Mouse (Mus musculus) urinary bladder, adult 18-20 months (tissue): ENCODE results near the gene Bmp2k.

Experiments
- DNase-seq, 2 experiments: peaks; one replicate each; pipeline ENCODE4 v3.0.0; 2022; ENCODE audit warnings: low spot score in 2 of 2, mixed read lengths in 2 of 2

The Bmp2k gene

GRCm38 (mm10) chr5:97097631-97098041, 100.1 kb downstream of the Bmp2k start:
- no peak for DNase-seq

GRCm38 (mm10) chr5:97099954-97100353, 102.5 kb downstream of the Bmp2k start:
- DNase-seq = peak in 1 of 2 experiments; percentile 50

DNA sequence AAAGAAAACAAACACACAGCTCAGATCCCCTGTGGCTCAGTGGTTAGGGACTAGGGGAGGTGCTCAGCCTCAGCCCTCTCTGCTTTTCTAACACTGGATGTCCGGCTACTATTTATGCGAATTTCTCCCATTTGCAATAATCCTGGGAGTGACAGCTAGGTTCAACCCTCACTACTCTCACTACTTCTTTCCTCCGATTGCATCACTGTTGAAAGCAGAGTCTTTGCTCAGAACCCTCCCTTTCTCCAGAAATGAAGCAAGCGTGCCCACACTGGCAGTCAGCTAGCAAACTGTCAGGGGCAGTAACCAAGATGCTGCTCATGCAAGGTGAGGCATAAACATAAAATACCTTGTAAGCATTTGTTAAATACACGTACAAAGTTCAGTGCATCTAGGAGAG, 110.8 kb downstream of the Bmp2k start:
- no peak for DNase-seq

DNA sequence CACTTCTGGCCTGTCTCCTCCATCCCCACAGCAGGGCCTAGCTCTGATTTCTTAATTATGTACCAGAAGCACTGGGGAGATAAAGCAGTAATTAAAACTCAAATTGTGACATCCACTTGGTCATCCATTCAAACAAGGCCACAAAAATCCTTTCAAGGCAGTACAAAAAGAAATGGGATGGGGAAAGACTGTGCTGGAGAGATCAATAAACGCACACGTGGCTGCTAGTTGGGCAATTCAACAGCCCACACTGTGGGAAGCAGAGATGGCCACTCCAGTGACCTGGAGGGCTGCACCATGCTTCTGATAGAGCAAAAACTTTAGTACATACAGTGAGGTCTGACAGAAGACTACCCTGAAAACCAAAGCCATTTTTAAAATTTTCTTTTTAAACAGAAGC, 112.6 kb downstream of the Bmp2k start:
- DNase-seq = no peak

GRCm38 (mm10) chr5:97110697-97111096, 113.2 kb downstream of the Bmp2k start:
- no peak for DNase-seq

DNA sequence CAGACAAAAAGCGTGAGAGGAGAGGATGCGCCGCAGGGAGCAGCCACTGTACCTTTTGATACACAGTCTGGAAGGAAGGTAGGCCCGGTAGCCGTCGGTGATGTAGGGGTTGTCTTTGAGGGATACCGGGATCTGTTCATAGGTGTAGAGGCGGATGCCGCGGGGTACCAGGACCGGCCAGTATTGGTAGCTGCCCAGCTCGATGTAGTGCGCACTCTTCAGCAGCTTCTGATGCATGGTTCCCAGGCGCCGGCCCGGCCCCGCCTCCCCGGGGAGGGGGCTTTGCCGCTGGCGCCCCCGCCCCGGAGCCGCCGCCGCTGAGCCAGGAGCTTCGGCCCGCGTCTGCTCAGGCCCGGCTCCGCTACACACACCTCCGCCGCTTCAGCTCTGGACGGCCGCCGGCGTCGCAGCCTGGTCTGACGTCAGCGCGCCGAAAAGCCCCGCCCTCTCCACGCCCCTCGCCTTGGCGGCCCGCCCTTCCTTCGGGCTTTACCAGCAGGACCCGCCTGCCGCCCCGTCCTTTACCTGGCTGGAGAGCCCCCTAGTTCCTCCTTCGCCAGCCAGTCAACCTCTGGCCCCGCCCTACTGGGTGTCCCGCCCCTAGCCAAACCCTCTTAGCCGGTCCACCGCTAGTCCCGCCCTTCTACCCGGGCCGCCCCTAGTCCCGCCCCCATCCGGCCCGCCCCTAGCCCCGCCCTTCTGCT, 113.9 kb downstream of the Bmp2k start, which contains the start of gene Paqr3:
Gene Paqr3, minus strand, starts transcription at position 390 of the 704 bp plus-strand sequence.
- DNase-seq = peak; percentile 98 to 99

- DNase-seq = no peak
Measured at GRCm38 (mm10) chr5:97124977-97125376, 127.5 kb downstream of the Bmp2k start.

DNA sequence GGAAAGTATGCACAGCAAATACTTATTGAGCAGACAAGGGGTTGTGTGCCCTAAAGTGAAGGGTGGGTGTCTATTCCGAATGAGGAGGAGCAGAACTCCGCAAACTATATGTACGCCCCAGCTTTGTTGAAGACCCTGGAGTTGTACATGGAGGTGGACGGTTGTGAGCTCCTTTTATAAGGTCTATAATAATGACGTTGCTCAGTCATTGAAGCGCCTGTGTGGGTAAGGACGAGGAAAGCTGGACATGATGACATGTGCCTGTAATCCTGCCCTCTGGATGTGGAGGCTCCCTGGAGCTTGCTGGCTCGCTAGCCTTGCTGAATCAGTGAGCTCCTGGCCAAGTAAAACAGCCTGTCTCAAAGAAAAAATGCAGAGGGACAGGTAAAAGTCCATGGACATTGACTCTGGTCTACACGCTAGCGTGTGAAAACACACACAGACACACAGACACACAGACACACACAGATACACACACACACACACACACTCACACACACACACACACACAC, 128.0 kb downstream of the Bmp2k start:
- DNase-seq = no peak

DNA sequence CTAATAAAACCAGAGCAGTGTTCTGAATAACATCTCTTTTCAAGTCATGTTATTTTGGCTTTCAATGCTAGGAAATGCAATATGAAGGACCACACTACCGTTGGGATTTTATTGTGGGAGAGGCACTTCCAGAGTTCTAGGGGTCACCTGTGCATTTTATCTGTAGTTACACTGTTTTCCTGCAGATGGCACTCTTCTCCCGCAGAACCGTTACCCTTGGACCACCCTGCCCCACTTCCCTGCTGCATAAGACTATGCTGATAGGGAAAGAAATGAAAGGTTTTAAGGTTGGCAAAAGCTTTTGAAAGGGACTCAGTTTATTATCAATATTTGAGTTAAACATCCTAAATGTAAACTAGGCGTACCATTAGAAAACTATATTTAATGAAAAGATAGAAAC, 128.5 kb downstream of the Bmp2k start:
- DNase-seq = no peak

- no peak for DNase-seq
Measured at GRCm38 (mm10) chr5:97127284-97127683, 129.8 kb downstream of the Bmp2k start.

- DNase-seq = peak in 1 of 2 experiments; percentile 19
Measured at GRCm38 (mm10) chr5:97128242-97129226, 131.0 kb downstream of the Bmp2k start.

GRCm38 (mm10) chr5:97129589-97129988, 132.1 kb downstream of the Bmp2k start:
- DNase-seq = no peak

GRCm38 (mm10) chr5:97135331-97135730, 137.8 kb downstream of the Bmp2k start:
- no peak for DNase-seq
